Mouse (Mus musculus) skeletal muscle tissue, adult 2 months (tissue): ENCODE measurements around the gene Gdpd5.
A peak's percentile ranks its signal among the peaks of the same experiment; 100 is the strongest.

Source experiments
- DNase-seq: peaks from one replicate; pipeline ENCODE4 v3.0.0-alpha.2; 2012; ENCODE audit warnings: low read depth, low spot score

Gene Gdpd5

GRCm38 (mm10) chr7:99381214-99382087, at the start of gene Gdpd5:
Gene Gdpd5 (plus strand): TSS chr7:99381414.
- peak; percentile 95 for DNase-seq

- peak; percentile 71 for DNase-seq
Measured at GRCm38 (mm10) chr7:99332774-99333480, 48.3 kb upstream of the Gdpd5 start.

GRCm38 (mm10) chr7:99340736-99341135, 40.5 kb upstream of the Gdpd5 start:
- no peak for DNase-seq

DNA sequence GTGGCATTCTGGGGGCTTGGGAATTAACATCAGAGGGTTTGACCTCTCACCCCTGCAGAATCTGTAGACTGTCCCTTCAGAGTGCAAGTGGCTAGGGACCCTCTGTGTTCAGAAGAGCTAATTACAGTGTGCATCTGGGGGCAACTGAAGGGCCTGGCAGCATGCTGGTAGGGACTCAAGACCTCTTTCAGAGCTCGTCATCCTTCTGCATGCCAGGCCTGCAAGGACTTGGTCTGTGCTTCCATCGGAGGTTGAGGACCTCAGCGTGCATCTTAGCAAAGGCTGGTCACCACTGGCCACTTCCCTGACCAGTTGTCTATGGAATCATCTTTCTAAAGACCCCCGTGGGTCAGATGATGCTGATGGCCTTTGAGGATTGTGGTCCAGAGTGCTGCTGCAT, 37.6 kb upstream of the Gdpd5 start:
- no peak for DNase-seq

- no peak for DNase-seq
Measured at GRCm38 (mm10) chr7:99347268-99347667, 33.9 kb upstream of the Gdpd5 start.

GRCm38 (mm10) chr7:99348883-99349282, 32.3 kb upstream of the Gdpd5 start:
- DNase-seq: no peak

DNA sequence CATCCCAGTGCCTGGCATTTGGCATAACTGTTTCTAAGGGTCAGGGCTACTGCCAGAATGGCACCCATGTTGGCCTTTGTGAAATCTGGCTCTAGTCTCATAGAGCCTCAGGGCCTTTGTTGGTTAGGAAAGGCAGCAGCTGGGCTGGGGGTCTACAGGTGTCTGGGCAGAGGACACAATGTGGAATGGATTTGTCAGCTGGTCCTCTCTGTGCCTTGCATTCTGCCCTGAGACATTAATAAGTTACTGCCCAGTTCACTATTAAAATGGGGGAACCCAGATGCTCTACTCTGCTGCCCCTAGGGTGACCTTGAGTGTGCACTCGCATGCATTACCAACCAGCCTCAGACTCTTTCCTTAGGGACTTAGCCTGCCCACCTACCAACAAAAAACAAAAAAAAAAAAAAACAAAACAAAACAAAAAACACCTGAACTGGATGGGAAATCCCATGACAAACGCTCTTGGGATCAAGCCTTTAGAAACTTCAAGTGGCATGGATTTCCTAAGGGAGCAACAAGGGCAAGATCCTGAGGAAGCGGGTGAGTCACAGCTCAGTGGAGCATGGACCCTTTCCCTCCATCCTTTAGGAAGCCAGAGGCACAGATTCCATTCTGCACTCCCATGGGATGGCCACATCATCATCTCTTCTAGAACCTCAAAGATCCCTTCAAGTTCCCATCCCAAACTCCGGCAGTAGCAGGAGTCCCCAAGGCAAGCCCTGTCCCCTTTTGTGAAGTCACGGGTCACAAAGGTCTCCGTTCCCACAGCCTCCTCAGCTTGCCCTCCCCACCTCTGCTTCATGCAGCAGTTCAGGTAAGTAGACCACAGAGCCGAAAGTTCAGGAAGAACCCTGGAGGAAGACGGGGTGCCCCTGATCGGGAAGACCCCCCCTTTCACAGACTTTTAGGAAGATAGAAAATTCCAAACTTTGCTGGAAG, 31.2 kb upstream of the Gdpd5 start:
- no peak for DNase-seq

DNA sequence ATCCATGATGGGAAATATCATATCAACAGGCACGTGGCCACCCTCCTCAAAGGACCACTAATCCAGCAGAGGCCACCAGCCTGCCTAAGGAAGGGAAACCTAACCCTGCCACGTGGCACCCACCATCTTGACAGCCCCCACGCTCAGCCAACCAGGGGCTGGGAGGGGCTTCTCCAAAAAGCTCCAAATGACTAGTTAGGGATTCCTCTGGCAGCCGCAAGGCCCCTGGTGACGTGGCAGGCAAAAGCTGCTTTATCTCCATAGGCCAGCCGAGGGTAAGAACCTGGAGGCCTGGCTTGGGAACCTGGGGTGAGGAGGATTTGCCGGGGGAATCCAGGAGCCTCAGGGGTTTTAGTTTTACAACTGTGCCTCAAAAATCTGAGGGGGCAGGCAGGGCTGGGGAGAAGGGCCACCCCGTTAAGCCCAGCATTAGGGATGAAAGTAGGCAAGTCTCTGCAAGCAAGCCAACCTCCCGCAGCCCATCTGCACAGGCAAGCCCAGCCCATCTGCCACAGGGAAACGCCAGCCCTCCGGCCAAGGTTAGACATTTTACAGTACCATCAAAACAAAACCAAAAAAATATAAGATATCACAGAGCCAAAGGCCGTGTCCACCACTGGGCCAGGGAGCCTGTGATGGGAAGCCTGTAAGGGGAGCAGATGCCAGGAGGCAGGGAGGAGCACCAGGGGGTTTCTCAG, 30.0 kb upstream of the Gdpd5 start:
- DNase-seq: peak; percentile 53

GRCm38 (mm10) chr7:99351802-99352517, 29.3 kb upstream of the Gdpd5 start:
- peak; percentile 27 for DNase-seq

- DNase-seq: peak; percentile 88
Measured at GRCm38 (mm10) chr7:99352526-99353400, 28.5 kb upstream of the Gdpd5 start, which contains the start of gene Serpinh1. Gene Serpinh1 (minus strand): TSS chr7:99353239.

- peak; percentile 79 for DNase-seq
Measured at GRCm38 (mm10) chr7:99355731-99356131, 25.5 kb upstream of the Gdpd5 start.

GRCm38 (mm10) chr7:99356244-99356930, 24.8 kb upstream of the Gdpd5 start:
- DNase-seq: peak; percentile 63

DNA sequence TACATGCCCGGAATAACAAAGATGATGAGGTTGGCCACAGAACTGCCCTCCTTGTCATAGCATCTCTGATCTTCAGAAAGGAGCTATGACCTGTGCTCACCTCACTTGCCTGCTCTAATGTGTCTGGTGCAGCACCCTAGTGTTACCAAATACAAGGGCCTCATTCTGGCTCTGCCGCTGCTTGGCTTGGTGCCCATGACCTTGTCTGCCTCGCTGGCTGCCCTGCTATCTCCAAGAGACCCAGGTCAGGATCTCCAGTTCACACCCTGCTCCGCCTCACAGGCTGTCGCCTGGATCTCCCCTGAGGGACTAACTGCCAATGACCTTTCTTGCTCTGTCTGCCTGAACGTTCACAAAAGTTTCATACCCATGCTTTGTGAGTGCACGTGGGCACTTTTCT, 24.0 kb upstream of the Gdpd5 start:
- peak; percentile 43 for DNase-seq

DNA sequence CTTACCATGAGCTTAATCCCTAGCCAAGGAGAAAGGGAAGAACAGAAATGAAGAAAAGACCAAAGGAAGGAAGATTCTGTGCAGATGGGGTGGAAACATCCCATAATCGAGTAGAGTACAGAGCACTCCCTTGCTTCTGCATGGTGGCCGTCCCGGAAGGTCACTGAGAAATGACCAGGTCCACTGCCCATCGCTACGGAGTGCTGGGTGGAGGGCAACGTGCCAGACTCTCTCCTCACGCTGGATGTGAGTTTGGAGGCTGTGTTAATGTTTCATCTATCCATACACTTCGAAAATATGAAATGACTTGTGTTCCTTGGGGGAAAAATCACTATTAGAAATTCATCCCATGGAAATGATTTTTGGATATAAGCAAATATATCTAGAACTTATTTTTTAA, 22.8 kb upstream of the Gdpd5 start:
- no peak for DNase-seq

DNA sequence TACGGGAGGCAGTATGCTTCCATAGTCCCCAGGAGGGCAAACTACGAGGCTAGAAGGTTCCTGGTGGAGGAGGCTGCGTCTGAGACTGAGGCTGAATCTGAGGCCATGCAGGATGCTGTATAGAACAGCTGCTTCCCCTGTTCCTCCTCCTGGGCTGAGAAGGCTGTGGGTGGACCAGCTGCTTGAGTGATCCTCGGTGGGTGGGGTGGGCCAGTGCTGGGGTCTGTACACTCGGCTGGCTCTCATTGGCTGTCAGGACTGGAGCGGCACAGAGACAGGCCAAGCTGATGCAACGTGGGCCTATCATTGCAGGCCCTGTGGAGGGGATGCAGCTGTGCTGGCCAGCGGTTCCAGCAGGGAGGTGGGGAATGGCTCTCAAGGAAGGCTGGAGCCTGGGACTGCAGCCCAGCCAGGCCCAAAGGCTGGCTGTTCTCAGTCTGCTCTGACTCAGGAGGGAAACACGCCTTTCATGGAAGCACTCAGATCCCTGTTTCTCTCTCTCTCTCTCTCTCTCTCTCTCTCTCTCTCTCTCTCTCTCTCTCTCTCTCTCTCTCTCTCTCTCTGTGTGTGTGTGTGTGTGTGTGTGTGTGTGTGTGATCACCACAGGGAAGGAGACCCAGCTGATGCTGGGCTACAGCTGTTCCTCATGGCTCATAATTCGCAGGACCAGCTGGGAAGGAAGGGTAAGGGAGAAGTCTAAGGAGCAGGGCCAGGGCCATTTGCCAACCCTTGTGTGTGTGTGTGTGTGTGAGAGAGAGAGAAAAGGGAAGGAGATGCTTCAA, 21.0 kb upstream of the Gdpd5 start:
- peak; percentile 96 for DNase-seq

GRCm38 (mm10) chr7:99360803-99361414, 20.3 kb upstream of the Gdpd5 start:
- no peak for DNase-seq

- no peak for DNase-seq
Measured at GRCm38 (mm10) chr7:99362137-99362536, 19.1 kb upstream of the Gdpd5 start.

DNA sequence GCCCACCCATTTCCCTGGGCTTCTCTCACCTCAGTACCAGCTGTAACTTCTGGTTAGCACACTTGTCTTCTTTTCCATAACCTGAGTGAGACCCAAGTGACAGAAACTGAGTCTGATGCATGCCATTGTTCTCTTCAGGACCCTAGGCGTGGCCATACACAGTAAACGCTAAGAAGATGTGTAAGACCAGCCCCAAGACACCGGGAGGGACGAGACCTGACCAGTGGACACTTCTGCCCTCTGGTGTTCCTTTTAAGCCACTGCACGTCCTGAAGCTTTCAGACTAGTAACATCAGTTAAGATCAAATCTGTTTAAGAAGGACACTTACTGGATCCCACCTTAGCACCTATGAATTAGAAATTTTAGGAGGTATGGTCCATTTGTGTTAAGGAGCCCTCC, 16.1 kb upstream of the Gdpd5 start:
- peak; percentile 74 for DNase-seq
